Mouse (Mus musculus) stomach, embryonic 14.5 days (tissue): Measurements from ENCODE around the gene Rhobtb1. TPM values are rescaled to one million over a fixed set of nuclear protein-coding genes. Genes with fewer than 3 reads are reported as not detected.
A peak's percentile ranks its signal among the peaks of the same experiment; 100 is the strongest.

ENCODE experiments used
- ATAC-seq: fragments of 200-750 bp; cut with Nextera tagmentation; 2 replicates; pipeline ENCODE4 v1.8.0; 2017; ENCODE audit warnings: low read depth, moderate TSS enrichment; ENCODE audit not compliant: insufficient number of reproducible peaks, insufficient read depth, low FRiP score
- H3K27ac ChIP-seq: fragments of 300-500 bp; sonication (generic); 2 replicates; pipeline ENCODE4 v1.5.1; 2014; ENCODE audit warnings: mild to moderate bottlenecking, low read length, moderate library complexity, mixed read lengths
- H3K27me3 ChIP-seq: fragments of 300-500 bp; sonication (generic); 2 replicates; pipeline ENCODE4 v1.6.1; 2014; ENCODE audit warnings: low read length, control low read depth, mixed read lengths; ENCODE audit not compliant: control insufficient read depth, insufficient read depth
- H3K36me3 ChIP-seq: fragments of 300-500 bp; sonication (generic); 2 replicates; pipeline ENCODE4 v1.6.1; 2014; ENCODE audit warnings: mild to moderate bottlenecking, control low read depth, low read length, moderate library complexity, mixed read lengths; ENCODE audit not compliant: control insufficient read depth, insufficient read depth
- H3K4me1 ChIP-seq: fragments of 300-500 bp; sonication (generic); 2 replicates; pipeline ENCODE4 v1.6.1; 2014; ENCODE audit warnings: low read length, control low read depth, mixed read lengths; ENCODE audit not compliant: control insufficient read depth, insufficient read depth
- H3K4me2 ChIP-seq: fragments of 300-500 bp; sonication (generic); replicated peaks from 2 replicates; pipeline ENCODE4 v1.6.1; 2014; ENCODE audit warnings: low read depth, low read length, control low read depth
- H3K4me3 ChIP-seq: fragments of 300-500 bp; sonication (generic); 2 replicates; pipeline ENCODE4 v1.5.1; 2014; ENCODE audit warnings: low read depth, low read length, control low read depth
- H3K9ac ChIP-seq: fragments of 300-500 bp; sonication (generic); replicated peaks from 2 replicates; pipeline ENCODE4 v1.6.1; 2014; ENCODE audit warnings: low read depth, mild to moderate bottlenecking, control low read depth, low read length, moderate library complexity, mixed read lengths
- H3K9me3 ChIP-seq: fragments of 300-500 bp; sonication (generic); 2 replicates; pipeline ENCODE4 v1.6.1; 2016; ENCODE audit warnings: low read depth, low read length, control low read depth; ENCODE audit not compliant: control insufficient read depth
- WGBS: fragments of 180-500 bp; shearing (Covaris S2); extraction: QIAGEN DNeasy Blood & Tissue Kit; methylation state at CpG from one replicate; pipeline ENCODE4 v1.1.7; 2014; 5-methylcytosine and 5-hydroxymethylcytosine counted together
- polyA plus RNA-seq: library from polyadenylated mRNA; unstranded; fragments of >200 nt; fragmentation: Nextera tagmentation; extraction: Ambion mirVana; gene quantifications from 2 replicates; pipeline ENCODE4 v1.2.1, GENCODE M21; 2014

The Rhobtb1 gene
- polyA plus RNA-seq, 1 experiment from 2014 or later = 37.0 TPM

DNA sequence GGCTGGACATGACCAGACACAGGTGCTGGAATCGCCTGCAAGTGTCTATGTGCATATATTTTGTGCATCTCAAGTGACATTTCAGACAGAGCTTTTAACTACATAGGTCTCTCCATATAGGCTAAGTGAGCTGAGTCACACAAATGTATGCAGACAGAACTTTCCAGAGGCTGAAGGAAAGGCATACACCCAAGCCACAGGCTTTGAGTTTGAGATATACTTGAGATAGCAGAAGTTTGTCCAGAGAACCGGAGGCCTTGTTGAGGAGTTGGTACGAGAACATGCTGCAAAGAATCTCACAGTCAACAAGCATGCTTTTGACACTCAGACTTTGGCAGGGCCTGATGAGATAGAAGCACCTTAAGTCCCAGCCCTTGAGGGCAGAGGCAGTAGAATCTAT, 151.4 kb downstream of the Rhobtb1 start:
- Histone ChIP-seq H3K27ac (no peak overlapping the region), H3K4me1 (no peaks in the 10 kb centered on the region), H3K4me3 (no peak overlapping the region), H3K9me3 (no peaks in the 10 kb centered on the region), H3K36me3 (no peaks in the 10 kb centered on the region), H3K9ac (no peak overlapping the region), H3K4me2 (no peak overlapping the region), H3K27me3 (no peaks in the 10 kb centered on the region)
- no peak for ATAC-seq
- WGBS = 84% methylated on average over 3 of the region's 3 CpGs

DNA sequence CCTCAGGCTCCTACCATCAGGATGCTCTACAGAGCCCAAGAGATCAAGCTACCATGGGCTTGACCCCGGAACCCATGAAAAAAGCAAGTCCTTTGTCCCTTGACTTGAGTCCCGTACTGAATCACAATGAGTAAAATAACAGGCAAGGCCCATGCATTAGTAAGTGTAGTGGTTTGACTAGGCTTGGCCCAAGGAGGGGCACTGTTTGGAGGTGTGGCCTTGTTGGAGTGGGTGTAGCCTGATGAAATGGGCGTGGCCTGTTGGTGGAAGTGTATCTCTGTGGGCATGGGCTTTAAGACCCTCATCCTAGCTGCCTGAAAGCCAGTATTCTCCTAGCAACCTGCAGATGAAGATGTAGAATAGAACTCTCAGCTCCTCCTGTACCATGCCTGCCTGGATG, 153.6 kb downstream of the Rhobtb1 start:
- Histone ChIP-seq H3K4me3 (no peak overlapping the region), H3K36me3 (no peaks in the 10 kb centered on the region), H3K9ac (no peak overlapping the region), H3K4me2 (no peak overlapping the region), H3K27ac (no peak overlapping the region), H3K4me1 (0 out of 2 replicates have a peak, but pooled peaks cover 4% of the 10 kb centered on the region), H3K9me3 (no peaks in the 10 kb centered on the region), H3K27me3 (no peaks in the 10 kb centered on the region)
- no peak for ATAC-seq
- 84% methylated on average over 3 of the region's 3 CpGs for WGBS

DNA sequence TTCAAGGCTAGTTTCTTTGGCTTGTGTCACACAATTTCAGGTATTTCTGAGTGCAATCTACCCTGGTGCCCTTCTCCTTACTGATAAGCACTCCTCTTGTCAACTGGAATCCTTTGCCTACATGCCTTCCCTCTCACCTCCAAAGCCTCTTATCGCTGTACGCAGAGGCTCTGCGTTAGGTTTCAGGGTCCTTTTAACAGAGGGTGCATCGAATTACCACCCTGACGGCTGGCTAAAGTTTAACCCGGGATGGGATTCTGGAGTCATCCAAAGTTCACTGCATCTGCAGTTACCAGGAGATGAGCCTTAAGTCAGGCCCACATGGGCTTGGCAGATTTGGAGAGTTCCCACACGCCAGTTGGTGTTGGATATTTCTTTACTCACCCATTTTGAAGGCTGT, 154.4 kb downstream of the Rhobtb1 start:
- Histone ChIP-seq H3K27ac (no peak overlapping the region), H3K27me3 (no peaks in the 10 kb centered on the region), H3K4me1 (0 out of 2 replicates have a peak, but pooled peaks cover 4% of the 10 kb centered on the region), H3K4me2 (no peak overlapping the region), H3K36me3 (no peaks in the 10 kb centered on the region), H3K4me3 (no peak overlapping the region), H3K9me3 (no peaks in the 10 kb centered on the region), H3K9ac (no peak overlapping the region)
- 36% methylated on average over 7 of the region's 7 CpGs for WGBS
- peak; percentile 38; the same call in 1 of the 2 replicates for ATAC-seq

DNA sequence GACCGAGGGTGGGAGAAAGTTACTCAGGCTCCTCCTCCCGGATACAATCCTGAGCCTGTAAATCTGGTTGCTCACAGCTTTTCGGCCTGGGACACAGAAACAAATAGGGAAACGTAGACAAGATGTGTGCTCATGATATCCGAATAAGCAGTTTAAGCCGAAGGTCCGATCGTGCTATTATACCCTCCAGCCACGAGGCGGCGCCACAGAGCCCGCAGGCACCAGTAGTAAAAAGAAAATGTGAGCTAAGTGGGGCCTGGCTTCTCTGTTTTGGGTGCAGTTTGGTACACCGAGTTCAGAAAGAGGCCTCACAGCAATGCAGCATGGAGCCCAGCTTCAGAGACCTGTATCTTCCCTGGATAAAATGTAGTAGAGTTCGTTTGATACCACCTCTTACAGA, 155.0 kb downstream of the Rhobtb1 start:
- H3K27me3 ChIP-seq = no peaks in the 10 kb centered on the region
- 49% methylated on average over 14 of the region's 14 CpGs for WGBS
- H3K4me3 ChIP-seq = no peak overlapping the region
- no peak for ATAC-seq
- H3K27ac ChIP-seq = no peak overlapping the region
- 0 out of 2 replicates have a peak, but pooled peaks cover 4% of the 10 kb centered on the region for H3K4me1 ChIP-seq
- no peak overlapping the region for H3K9ac ChIP-seq
- no peaks in the 10 kb centered on the region for H3K36me3 ChIP-seq
- H3K4me2 ChIP-seq = no peak overlapping the region
- H3K9me3 ChIP-seq = no peaks in the 10 kb centered on the region

DNA sequence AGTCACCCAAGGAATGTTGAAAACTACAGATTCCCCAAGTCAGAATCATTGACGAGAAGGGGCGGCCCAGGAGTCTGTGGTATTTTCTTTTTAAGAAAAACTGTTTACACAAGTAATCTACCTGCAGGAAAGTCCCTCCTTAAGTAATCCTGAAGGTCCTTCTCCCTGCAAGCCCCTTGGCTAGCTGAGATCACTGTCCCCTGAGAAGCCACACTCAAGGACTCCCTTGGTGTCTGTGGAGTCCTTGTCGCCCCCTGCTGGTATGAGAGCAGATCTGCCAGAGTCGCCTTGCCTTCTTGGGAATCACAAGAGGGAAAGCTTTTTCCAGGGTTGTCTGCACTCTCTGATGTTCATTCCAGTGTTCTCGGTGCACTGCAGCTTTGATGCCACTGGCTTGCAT, 155.8 kb downstream of the Rhobtb1 start:
- Histone ChIP-seq H3K9ac (no peak overlapping the region), H3K36me3 (no peaks in the 10 kb centered on the region), H3K4me2 (no peak overlapping the region), H3K4me1 (0 out of 2 replicates have a peak, but pooled peaks cover 4% of the 10 kb centered on the region), H3K27ac (no peak overlapping the region), H3K9me3 (no peaks in the 10 kb centered on the region), H3K27me3 (no peaks in the 10 kb centered on the region), H3K4me3 (no peak overlapping the region)
- ATAC-seq = peak; percentile 55; the same call in 1 of the 2 replicates
- 37% methylated on average over 5 of the region's 5 CpGs for WGBS

DNA sequence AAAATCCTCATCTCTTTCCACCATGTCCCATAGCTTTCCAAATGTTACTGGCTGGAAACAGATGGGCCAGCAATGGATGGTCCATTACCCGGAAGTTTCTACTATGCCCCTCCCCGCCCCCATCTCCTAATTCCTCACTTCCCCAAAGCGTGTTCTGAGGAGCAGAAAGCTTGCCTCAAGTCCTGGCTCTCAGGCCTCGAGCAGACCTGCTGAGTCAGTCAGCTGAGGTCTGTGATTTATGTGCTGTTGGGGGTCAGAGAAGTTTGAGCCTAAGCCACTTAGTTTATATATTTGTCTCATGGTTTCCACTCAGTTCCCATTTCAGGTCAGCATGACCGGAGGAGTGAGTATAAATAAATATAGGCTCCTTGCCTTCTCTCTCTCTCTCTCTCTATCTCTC, 157.9 kb downstream of the Rhobtb1 start:
- H3K4me3 ChIP-seq = no peak overlapping the region
- no peaks in the 10 kb centered on the region for H3K27me3 ChIP-seq
- no peak overlapping the region for H3K9ac ChIP-seq
- H3K36me3 ChIP-seq = no peaks in the 10 kb centered on the region
- ATAC-seq = no peak
- WGBS = 34% methylated on average over 5 of the region's 5 CpGs
- H3K9me3 ChIP-seq = no peaks in the 10 kb centered on the region
- 0 out of 2 replicates have a peak, but pooled peaks cover 4% of the 10 kb centered on the region for H3K4me1 ChIP-seq
- no peak overlapping the region for H3K4me2 ChIP-seq
- no peak overlapping the region for H3K27ac ChIP-seq

DNA sequence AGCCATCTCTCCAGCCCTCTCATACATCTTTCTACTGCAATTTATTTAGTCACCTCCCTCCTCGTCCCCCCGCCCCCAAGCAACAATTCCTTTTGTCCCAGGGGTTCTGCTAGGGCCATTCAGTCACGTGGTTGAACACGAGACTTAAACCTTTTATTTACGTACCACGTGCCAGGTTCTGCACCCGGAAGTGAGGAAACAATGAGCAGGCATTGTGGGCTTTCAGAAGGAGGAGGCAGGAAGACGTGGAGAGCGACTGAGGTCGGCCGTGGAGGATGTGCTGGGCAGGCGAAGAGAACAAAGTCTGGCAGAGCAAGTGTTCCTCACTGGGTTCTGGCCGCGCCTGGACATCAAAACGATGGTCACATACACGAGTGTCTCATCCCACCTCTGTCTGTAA, 160.6 kb downstream of the Rhobtb1 start:
- H3K27me3 ChIP-seq = no peaks in the 10 kb centered on the region
- 80% methylated on average over 16 of the region's 16 CpGs for WGBS
- no peak overlapping the region for H3K27ac ChIP-seq
- no peak for ATAC-seq
- no peak overlapping the region for H3K4me2 ChIP-seq
- no peak overlapping the region for H3K4me3 ChIP-seq
- H3K36me3 ChIP-seq = no peaks in the 10 kb centered on the region
- no peaks in the 10 kb centered on the region for H3K9me3 ChIP-seq
- H3K4me1 ChIP-seq = 0 out of 2 replicates have a peak, but pooled peaks cover 4% of the 10 kb centered on the region
- H3K9ac ChIP-seq = no peak overlapping the region

DNA sequence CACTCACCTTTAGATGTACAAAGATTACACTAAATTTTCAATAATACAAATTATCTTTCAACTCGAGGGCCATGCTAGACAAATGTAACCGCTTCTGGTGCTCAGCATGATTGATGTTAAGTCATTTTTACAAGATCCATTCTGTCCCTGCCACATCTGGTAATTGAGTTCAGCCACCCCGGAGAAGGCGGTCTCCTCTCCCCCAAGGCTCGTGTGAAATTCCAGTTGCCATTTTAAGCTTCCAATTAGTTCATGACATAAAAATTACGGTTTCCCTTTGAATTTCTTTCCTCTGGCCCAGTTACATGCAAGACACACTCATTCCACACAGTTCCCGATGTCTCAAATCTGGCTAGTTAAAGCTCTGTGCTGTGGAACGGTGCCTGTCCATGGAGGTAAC, 162.7 kb downstream of the Rhobtb1 start:
- 50% methylated on average over 8 of the region's 8 CpGs for WGBS
- Histone ChIP-seq H3K36me3 (no peaks in the 10 kb centered on the region), H3K4me1 (0 out of 2 replicates have a peak, but pooled peaks cover 2% of the 10 kb centered on the region), H3K9me3 (peaks cover 3% of the 10 kb centered on the region; the same call in 1 of the 2 replicates), H3K27ac (no peak overlapping the region), H3K9ac (no peak overlapping the region), H3K4me3 (no peak overlapping the region), H3K4me2 (no peak overlapping the region), H3K27me3 (no peaks in the 10 kb centered on the region)
- ATAC-seq = no peak

DNA sequence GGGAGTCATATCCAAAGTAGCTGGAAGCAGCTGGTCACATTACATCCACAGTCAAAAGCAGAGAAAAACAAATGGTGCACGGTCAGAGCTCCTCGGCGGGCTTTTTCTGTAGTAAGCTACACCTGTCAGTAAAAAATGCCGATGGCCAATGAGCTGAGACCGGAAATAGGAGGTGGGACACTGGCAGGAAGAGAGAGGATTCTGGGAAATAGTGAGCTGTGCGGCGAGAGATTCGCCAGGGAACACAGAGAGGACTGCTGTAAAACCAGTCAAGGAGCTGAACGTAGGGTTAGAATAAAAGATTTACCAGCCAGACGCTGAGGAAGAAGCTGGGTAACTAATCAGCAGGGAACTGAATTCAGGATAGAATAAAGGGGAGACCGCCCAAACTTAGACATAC, 167.3 kb downstream of the Rhobtb1 start:
- ATAC-seq = no peak
- WGBS = 86% methylated on average over 11 of the region's 11 CpGs

More for the DNA sequence above, 167.3 kb downstream of the Rhobtb1 start:
- Histone ChIP-seq H3K4me3 (no peak overlapping the region), H3K27me3 (no peaks in the 10 kb centered on the region), H3K36me3 (no peaks in the 10 kb centered on the region), H3K9ac (no peak overlapping the region), H3K27ac (no peak overlapping the region), H3K9me3 (peaks cover 3% of the 10 kb centered on the region; the same call in 1 of the 2 replicates), H3K4me1 (peaks cover 8% of the 10 kb centered on the region; the same call in 1 of the 2 replicates), H3K4me2 (no peak overlapping the region)
